Mouse (Mus musculus): ENCODE results near the gene Zmynd8. TPM values are rescaled to one million over a fixed set of nuclear protein-coding genes. Genes with fewer than 3 reads are reported as not detected.

Zmynd8 gene
- polyA plus RNA-seq, 1 experiment from 2014 or later, result 79.5 TPM

GRCm38 (mm10) chr2:165822478-165822877 lies 76.3 kb downstream of the Zmynd8 start:
- peaks cover 66% of the 10 kb centered on the region for H3K36me3 ChIP-seq
- peak overlapping the region; percentile 45 for H3K27ac ChIP-seq (replicated peaks)
- 92% methylated on average over 15 of the region's 15 CpGs for WGBS
- H3K27me3 ChIP-seq (replicated peaks), result no peaks in the 10 kb centered on the region
- no peak overlapping the region for H3K4me2 ChIP-seq
- no peak overlapping the region for H3K9ac ChIP-seq (replicated peaks)
- ATAC-seq (ENCODE audit: low FRiP score), result no peak
- H3K4me3 ChIP-seq (replicated peaks), result no peak overlapping the region
- no peaks in the 10 kb centered on the region for H3K9me3 ChIP-seq (replicated peaks)
- H3K4me1 ChIP-seq, result peaks cover 39% of the 10 kb centered on the region

- H3K36me3 ChIP-seq, result peaks cover 62% of the 10 kb centered on the region
- WGBS, result 86% methylated on average over 12 of the region's 12 CpGs
- H3K9ac ChIP-seq (replicated peaks), result no peak overlapping the region
- no peak overlapping the region for H3K4me3 ChIP-seq (replicated peaks)
- H3K9me3 ChIP-seq (replicated peaks), result no peaks in the 10 kb centered on the region
- H3K4me1 ChIP-seq, result peaks cover 41% of the 10 kb centered on the region
- H3K27ac ChIP-seq (replicated peaks), result no peak overlapping the region
- no peak for ATAC-seq (ENCODE audit: low FRiP score)
- H3K4me2 ChIP-seq, result no peak overlapping the region
- no peaks in the 10 kb centered on the region for H3K27me3 ChIP-seq (replicated peaks)
Measured at GRCm38 (mm10) chr2:165821671-165822070, 77.1 kb downstream of the Zmynd8 start.

GRCm38 (mm10) chr2:165820504-165821095 lies 78.2 kb downstream of the Zmynd8 start:
- H3K4me1 ChIP-seq, result peaks cover 44% of the 10 kb centered on the region
- H3K27me3 ChIP-seq (replicated peaks), result no peaks in the 10 kb centered on the region
- H3K4me2 ChIP-seq, result no peak overlapping the region
- 67% methylated on average over 15 of the region's 15 CpGs for WGBS
- no peak for ATAC-seq (ENCODE audit: low FRiP score)
- H3K9me3 ChIP-seq (replicated peaks), result no peaks in the 10 kb centered on the region
- no peak overlapping the region for H3K4me3 ChIP-seq (replicated peaks)
- H3K36me3 ChIP-seq, result peaks cover 59% of the 10 kb centered on the region
- H3K9ac ChIP-seq (replicated peaks), result no peak overlapping the region
- peak overlapping the region; percentile 57 for H3K27ac ChIP-seq (replicated peaks)

- no peak overlapping the region for H3K9ac ChIP-seq (replicated peaks)
- H3K27me3 ChIP-seq (replicated peaks), result no peaks in the 10 kb centered on the region
- no peak for ATAC-seq (ENCODE audit: low FRiP score)
- WGBS, result 91% methylated on average over 3 of the region's 3 CpGs
- peaks cover 56% of the 10 kb centered on the region for H3K36me3 ChIP-seq
- no peaks in the 10 kb centered on the region for H3K9me3 ChIP-seq (replicated peaks)
- H3K4me1 ChIP-seq, result peaks cover 44% of the 10 kb centered on the region
- H3K4me3 ChIP-seq (replicated peaks), result no peak overlapping the region
- peak overlapping the region; percentile 57; the same call in 1 of the 2 replicates for H3K27ac ChIP-seq (replicated peaks)
- no peak overlapping the region for H3K4me2 ChIP-seq
Measured at GRCm38 (mm10) chr2:165820073-165820472, 78.7 kb downstream of the Zmynd8 start.

- Histone ChIP-seq H3K9ac (replicated peaks) (no peak overlapping the region), H3K4me1 (peaks cover 42% of the 10 kb centered on the region), H3K4me3 (replicated peaks) (no peak overlapping the region), H3K27me3 (replicated peaks) (no peaks in the 10 kb centered on the region), H3K36me3 (peaks cover 57% of the 10 kb centered on the region), H3K4me2 (no peak overlapping the region), H3K9me3 (replicated peaks) (no peaks in the 10 kb centered on the region), H3K27ac (replicated peaks) (no peak overlapping the region; the same call in 1 of the 2 replicates)
- 81% methylated on average over 10 of the region's 10 CpGs for WGBS
- ATAC-seq (ENCODE audit: low FRiP score), result peak; percentile 64; the same call in 1 of the 2 replicates
Measured at GRCm38 (mm10) chr2:165818985-165819948, 79.5 kb downstream of the Zmynd8 start.

GRCm38 (mm10) chr2:165818570-165818969 lies 80.2 kb downstream of the Zmynd8 start:
- no peak overlapping the region for H3K4me2 ChIP-seq
- no peaks in the 10 kb centered on the region for H3K9me3 ChIP-seq (replicated peaks)
- peaks cover 49% of the 10 kb centered on the region for H3K4me1 ChIP-seq
- 85% methylated on average over 6 of the region's 6 CpGs for WGBS
- no peak overlapping the region for H3K9ac ChIP-seq (replicated peaks)
- H3K27me3 ChIP-seq (replicated peaks), result no peaks in the 10 kb centered on the region
- H3K27ac ChIP-seq (replicated peaks), result no peak overlapping the region
- peaks cover 58% of the 10 kb centered on the region for H3K36me3 ChIP-seq
- no peak overlapping the region for H3K4me3 ChIP-seq (replicated peaks)
- ATAC-seq (ENCODE audit: low FRiP score), result no peak

- H3K27me3 ChIP-seq (replicated peaks), result no peaks in the 10 kb centered on the region
- 80% methylated on average over 10 of the region's 10 CpGs for WGBS
- H3K4me3 ChIP-seq (replicated peaks), result no peak overlapping the region
- peaks cover 53% of the 10 kb centered on the region for H3K36me3 ChIP-seq
- ATAC-seq (ENCODE audit: low FRiP score), result no peak
- no peaks in the 10 kb centered on the region for H3K9me3 ChIP-seq (replicated peaks)
- H3K4me1 ChIP-seq, result peaks cover 42% of the 10 kb centered on the region
- H3K9ac ChIP-seq (replicated peaks), result no peak overlapping the region
- peak overlapping the region; percentile 58; the same call in 1 of the 2 replicates for H3K27ac ChIP-seq (replicated peaks)
- H3K4me2 ChIP-seq, result no peak overlapping the region
Measured at GRCm38 (mm10) chr2:165817437-165817836, 81.4 kb downstream of the Zmynd8 start.

- peaks cover 33% of the 10 kb centered on the region for H3K4me1 ChIP-seq
- peak overlapping the region; percentile 58 for H3K27ac ChIP-seq (replicated peaks)
- H3K27me3 ChIP-seq (replicated peaks), result no peaks in the 10 kb centered on the region
- no peak for ATAC-seq (ENCODE audit: low FRiP score)
- no peak overlapping the region for H3K4me2 ChIP-seq
- H3K4me3 ChIP-seq (replicated peaks), result no peak overlapping the region
- WGBS, result 71% methylated on average over 26 of the region's 28 CpGs
- peaks cover 63% of the 10 kb centered on the region for H3K36me3 ChIP-seq
- H3K9me3 ChIP-seq (replicated peaks), result no peaks in the 10 kb centered on the region
- H3K9ac ChIP-seq (replicated peaks), result no peak overlapping the region
Measured at GRCm38 (mm10) chr2:165815103-165815880, 83.5 kb downstream of the Zmynd8 start.

GRCm38 (mm10) chr2:165812889-165813288 lies 85.9 kb downstream of the Zmynd8 start:
- Histone ChIP-seq H3K4me2 (no peak overlapping the region), H3K27ac (replicated peaks) (no peak overlapping the region), H3K4me1 (peaks cover 28% of the 10 kb centered on the region), H3K9ac (replicated peaks) (no peak overlapping the region), H3K4me3 (replicated peaks) (no peak overlapping the region), H3K9me3 (replicated peaks) (no peaks in the 10 kb centered on the region), H3K36me3 (peaks cover 72% of the 10 kb centered on the region), H3K27me3 (replicated peaks) (no peaks in the 10 kb centered on the region)
- WGBS, result 83% methylated on average over 8 of the region's 8 CpGs
- no peak for ATAC-seq (ENCODE audit: low FRiP score)

GRCm38 (mm10) chr2:165811536-165811935 lies 87.3 kb downstream of the Zmynd8 start:
- Histone ChIP-seq H3K36me3 (peaks cover 82% of the 10 kb centered on the region), H3K4me3 (replicated peaks) (no peak overlapping the region), H3K27ac (replicated peaks) (no peak overlapping the region), H3K9me3 (replicated peaks) (no peaks in the 10 kb centered on the region), H3K4me1 (peaks cover 22% of the 10 kb centered on the region), H3K4me2 (no peak overlapping the region), H3K27me3 (replicated peaks) (no peaks in the 10 kb centered on the region), H3K9ac (replicated peaks) (no peak overlapping the region)
- no peak for ATAC-seq (ENCODE audit: low FRiP score)
- 65% methylated on average over 5 of the region's 5 CpGs for WGBS

GRCm38 (mm10) chr2:165809901-165810477 lies 88.8 kb downstream of the Zmynd8 start:
- no peak overlapping the region for H3K9ac ChIP-seq (replicated peaks)
- ATAC-seq (ENCODE audit: low FRiP score), result no peak
- H3K4me3 ChIP-seq (replicated peaks), result no peak overlapping the region
- H3K36me3 ChIP-seq, result peaks cover 88% of the 10 kb centered on the region
- no peak overlapping the region for H3K4me2 ChIP-seq
- peaks cover 8% of the 10 kb centered on the region for H3K4me1 ChIP-seq
- H3K27me3 ChIP-seq (replicated peaks), result no peaks in the 10 kb centered on the region
- 75% methylated on average over 5 of the region's 5 CpGs for WGBS
- no peak overlapping the region for H3K27ac ChIP-seq (replicated peaks)
- no peaks in the 10 kb centered on the region for H3K9me3 ChIP-seq (replicated peaks)

Data from neural tube, embryonic 15.5 days (tissue).